Mouse (Mus musculus): ENCODE measurements at regions not wholly inside any gene's neighbourhood (a gene's known extent, or its start where the extent isn't known, plus 50 kb on each side); places are given as distances from the start of the nearest gene placed in this dataset.

- no peak for DNase-seq (ENCODE audit: low spot score)
These were observed 117.3 kb downstream of the Tmsb4x start for GRCm38 (mm10) chrX:167091841-167092240.

GRCm38 (mm10) chrX:167088930-167089329 lies 120.2 kb downstream of the Tmsb4x start:
- DNase-seq (ENCODE audit: low spot score): no peak

- DNase-seq (ENCODE audit: low spot score): no peak
These were observed 120.7 kb downstream of the Tmsb4x start for GRCm38 (mm10) chrX:167088438-167088837.

- no peak for DNase-seq (ENCODE audit: low spot score)
These were observed 128.3 kb downstream of the Tmsb4x start for GRCm38 (mm10) chrX:167080821-167081220.

GRCm38 (mm10) chrX:167069075-167069474 lies 140.0 kb downstream of the Tmsb4x start:
- DNase-seq (ENCODE audit: low spot score): no peak

GRCm38 (mm10) chrX:167067918-167068317 lies 141.2 kb downstream of the Tmsb4x start:
- DNase-seq (ENCODE audit: low spot score): no peak

- no peak for DNase-seq (ENCODE audit: low spot score)
These were observed 145.2 kb downstream of the Tmsb4x start for GRCm38 (mm10) chrX:167063881-167064280.

GRCm38 (mm10) chrX:167052456-167052855 lies 156.7 kb downstream of the Tmsb4x start:
- DNase-seq (ENCODE audit: low spot score): no peak

- no peak for DNase-seq (ENCODE audit: low spot score)
These were observed 159.0 kb downstream of the Tmsb4x start for GRCm38 (mm10) chrX:167050066-167050465.

- DNase-seq (ENCODE audit: low spot score): no peak
These were observed 159.7 kb downstream of the Tmsb4x start for GRCm38 (mm10) chrX:167049191-167049968.

GRCm38 (mm10) chrX:167037971-167038370 lies 171.1 kb downstream of the Tmsb4x start:
- no peak for DNase-seq (ENCODE audit: low spot score)

- no peak for DNase-seq (ENCODE audit: low spot score)
These were observed 172.8 kb downstream of the Tmsb4x start for GRCm38 (mm10) chrX:167036355-167036754.

GRCm38 (mm10) chrX:167035639-167036038 lies 173.5 kb downstream of the Tmsb4x start:
- no peak for DNase-seq (ENCODE audit: low spot score)

GRCm38 (mm10) chrX:167033091-167033490 lies 176.0 kb downstream of the Tmsb4x start:
- DNase-seq (ENCODE audit: low spot score): no peak

GRCm38 (mm10) chrX:167032586-167032985 lies 176.5 kb downstream of the Tmsb4x start:
- DNase-seq (ENCODE audit: low spot score): no peak

- DNase-seq (ENCODE audit: low spot score): no peak
These were observed 177.6 kb downstream of the Tmsb4x start for GRCm38 (mm10) chrX:167031543-167031942.

GRCm38 (mm10) chrX:167015602-167016001 lies 193.5 kb downstream of the Tmsb4x start:
- no peak for DNase-seq (ENCODE audit: low spot score)

- DNase-seq (ENCODE audit: low spot score): no peak
These were observed 194.8 kb downstream of the Tmsb4x start for GRCm38 (mm10) chrX:167014322-167014721.

GRCm38 (mm10) chrX:167012891-167013290 lies 196.2 kb downstream of the Tmsb4x start:
- DNase-seq (ENCODE audit: low spot score): no peak

- DNase-seq (ENCODE audit: low spot score): no peak
These were observed 197.1 kb downstream of the Tmsb4x start for GRCm38 (mm10) chrX:167011977-167012542.

- no peak for DNase-seq (ENCODE audit: low spot score)
These were observed 213.3 kb downstream of the Tmsb4x start for GRCm38 (mm10) chrX:166995855-166996254.

- no peak for DNase-seq (ENCODE audit: low spot score)
These were observed 228.1 kb downstream of the Tmsb4x start for GRCm38 (mm10) chrX:166981003-166981402.

GRCm38 (mm10) chrX:166980504-166980903 lies 228.6 kb downstream of the Tmsb4x start:
- DNase-seq (ENCODE audit: low spot score): no peak

GRCm38 (mm10) chrX:166977029-166977428 lies 232.1 kb downstream of the Tmsb4x start:
- no peak for DNase-seq (ENCODE audit: low spot score)
